Mouse (Mus musculus) thymus, postnatal 0 days (tissue): ENCODE data around the gene Nup107. TPM values are rescaled to one million over a fixed set of nuclear protein-coding genes. Genes with fewer than 3 reads are reported as not detected.

ENCODE experiments used
- DNase-seq: peaks from one replicate; pipeline ENCODE4 v3.0.0-alpha.2; 2015; ENCODE audit warnings: low spot score
- polyA plus RNA-seq: library from polyadenylated mRNA; unstranded; fragments of >200 nt; fragmentation: Nextera tagmentation; extraction: Ambion mirVana; gene quantifications from 2 replicates; pipeline ENCODE4 v1.2.1, GENCODE M21; 2015

Gene Nup107
- polyA plus RNA-seq, 1 experiment from 2014 or later, result 73.7 TPM

DNA sequence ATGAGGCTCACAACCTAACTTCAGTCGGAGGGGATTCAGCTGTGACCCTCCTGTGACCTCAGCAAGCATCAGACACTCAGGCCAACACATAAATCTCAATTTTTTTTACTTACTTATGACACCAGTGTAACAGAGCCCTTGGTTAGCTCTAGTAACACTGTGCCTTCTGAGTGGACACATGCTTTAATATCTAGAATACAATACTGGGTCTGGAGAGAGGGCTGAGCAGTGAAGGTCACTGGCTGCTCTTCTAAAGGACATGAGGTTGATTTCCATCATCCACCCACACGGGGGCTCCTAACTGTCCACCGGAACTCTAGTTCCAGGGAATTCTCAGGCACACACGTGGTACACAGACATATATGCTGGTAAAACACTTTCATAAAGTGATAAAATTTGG, 13.6 kb downstream of the Nup107 start:
- DNase-seq, result no peak

DNA sequence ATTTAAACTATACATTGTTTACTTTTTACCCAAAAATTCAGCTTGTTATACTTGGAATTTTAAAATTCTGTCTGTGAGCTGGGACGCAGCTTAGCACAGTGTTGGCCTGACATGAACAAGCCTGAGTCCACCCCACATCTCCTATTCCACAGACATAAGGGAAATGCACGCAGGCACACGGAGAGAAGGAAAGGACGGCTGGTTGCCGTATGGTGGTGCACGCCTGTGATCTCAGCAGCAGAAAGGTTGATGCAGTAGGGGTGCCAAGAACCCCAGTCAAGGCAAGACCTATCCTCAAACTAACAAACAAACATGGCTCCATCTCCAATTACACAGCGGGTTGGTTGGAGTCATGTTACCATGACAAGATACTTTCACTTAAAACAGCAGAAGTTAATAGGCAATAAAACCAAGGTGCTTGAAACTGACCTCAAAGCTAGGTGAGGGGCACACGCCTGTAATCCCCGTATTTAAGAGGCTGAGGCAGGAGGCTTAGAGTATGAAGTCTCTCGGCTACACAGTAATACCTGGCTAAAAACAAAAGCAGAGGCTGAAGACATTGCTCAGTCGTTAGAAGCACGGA, 14.1 kb downstream of the Nup107 start:
- DNase-seq, result no peak

DNA sequence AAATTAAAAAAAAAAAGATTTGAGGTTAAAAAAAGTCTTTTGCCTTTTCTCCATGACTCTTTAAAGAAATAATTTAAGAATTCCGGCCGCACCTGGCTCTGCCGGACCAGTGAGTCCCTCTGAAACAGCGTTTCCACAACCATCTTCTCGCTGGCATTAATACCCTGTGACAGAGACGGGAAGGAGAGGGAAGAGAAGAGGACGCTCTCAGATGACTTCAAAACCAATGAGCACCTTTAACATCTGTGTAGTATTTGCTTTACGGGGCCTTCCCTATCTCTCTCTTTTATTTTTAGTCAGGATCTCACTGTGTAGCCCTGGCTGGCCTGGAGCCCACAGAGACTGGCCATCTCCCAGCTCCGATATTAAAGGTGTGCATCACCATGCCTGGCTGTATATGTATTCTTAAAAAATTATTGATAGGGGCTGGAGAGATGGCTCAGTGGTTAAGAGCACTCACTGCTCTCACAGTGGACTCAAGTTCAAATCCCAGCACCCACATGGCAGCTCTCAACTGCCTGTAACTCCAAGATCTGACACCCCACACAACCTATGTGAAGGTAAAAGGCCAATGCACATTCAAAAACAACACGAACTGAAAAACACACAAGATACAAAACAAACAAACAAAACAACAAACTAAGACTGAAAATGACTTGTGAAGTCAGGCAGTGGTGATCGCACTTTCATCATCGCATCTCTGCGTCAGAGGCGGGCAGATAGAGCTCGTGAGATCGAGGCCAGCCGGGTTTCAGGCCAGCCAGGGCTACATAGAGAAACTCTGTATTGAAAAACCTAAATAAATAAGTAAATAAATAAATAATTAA, 14.8 kb downstream of the Nup107 start:
- no peak for DNase-seq

DNA sequence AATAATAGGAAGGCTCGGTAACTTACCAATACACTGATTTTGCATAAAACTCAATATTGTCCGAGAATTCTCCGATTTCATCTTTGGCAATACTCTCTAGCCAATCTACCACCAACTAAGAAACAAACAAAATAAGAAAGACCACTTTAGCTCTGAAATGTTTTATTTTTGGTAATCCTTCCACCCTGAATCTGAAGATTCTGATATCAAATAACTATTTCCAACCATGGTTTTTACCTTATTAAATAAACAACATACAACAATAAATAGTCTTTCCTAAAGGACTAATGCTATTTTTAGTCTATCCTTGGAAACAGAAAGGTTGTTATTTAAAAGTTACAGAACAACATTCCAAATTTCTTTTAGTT, 15.4 kb downstream of the Nup107 start:
- DNase-seq, result no peak

DNA sequence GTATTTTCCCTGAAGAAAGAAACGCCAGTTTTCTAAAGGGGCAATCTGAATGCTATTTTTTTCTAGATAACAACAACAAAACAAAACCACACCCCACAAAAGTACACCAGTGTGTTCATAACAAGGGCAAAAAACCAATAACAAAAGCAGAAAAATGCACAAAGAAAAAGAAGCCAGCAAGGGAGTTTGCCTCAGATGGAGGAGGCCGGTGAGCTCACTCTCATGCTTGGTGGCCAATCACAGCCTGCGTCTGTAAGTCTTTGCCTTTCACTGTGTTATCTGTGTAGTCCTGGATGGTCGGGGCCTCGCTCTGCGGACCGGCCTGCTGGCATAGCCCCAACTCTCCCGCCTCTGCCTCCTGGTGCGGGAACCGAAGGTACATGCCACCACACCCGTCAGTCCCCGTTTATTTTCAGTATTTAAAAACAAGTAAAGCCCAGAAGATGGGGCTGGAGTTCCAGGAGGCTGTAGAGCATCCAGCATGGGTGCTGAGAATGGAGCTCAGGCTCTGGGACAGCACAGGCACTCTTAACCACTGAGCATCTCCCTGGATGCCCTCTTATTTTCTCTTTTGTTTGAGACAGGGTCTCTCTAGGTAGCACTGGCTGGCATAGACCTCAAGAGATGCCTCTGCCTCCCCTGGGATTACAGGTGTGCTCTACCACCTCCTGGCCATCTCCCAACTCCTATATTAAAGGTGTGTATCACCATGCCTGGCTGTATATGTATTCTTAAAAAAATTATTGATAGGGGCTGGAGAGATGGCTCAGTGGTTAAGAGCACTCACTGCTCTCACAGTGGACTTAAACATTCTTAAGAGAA, 16.0 kb downstream of the Nup107 start:
- no peak for DNase-seq

DNA sequence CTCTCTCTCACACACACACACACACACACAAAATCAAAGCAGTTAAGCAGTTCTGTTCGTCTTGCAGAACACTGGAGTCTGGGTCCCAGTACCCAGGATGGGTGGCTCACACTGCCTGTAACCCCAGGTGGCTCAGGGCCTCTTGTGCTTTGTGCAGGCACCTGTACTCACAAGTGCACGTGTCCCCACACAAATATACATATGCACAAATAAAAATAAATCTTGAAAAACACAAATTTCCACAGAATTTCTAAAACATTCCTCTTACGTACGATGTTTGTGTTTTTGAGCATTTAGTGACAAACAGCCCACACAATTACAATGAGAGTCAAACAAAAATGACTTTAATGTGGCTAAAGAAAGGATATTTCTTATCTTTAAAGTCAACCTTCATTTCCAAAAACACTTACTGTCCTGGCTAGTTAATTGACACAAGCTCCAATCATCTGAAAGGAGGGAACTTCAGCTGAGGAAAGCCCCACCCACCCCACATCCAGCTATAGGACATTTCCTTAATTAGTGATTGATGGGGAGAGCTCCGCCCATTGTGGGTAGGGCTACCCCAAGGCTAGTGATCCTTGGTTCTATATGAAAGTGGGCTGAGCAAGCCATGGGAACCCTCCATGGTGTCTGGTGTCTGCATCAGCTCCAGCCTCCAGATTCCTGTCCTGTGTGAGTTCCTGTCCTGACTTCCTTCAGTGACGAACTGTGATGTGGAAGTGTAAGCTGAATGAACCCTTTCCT, 16.9 kb downstream of the Nup107 start:
- no peak for DNase-seq

DNA sequence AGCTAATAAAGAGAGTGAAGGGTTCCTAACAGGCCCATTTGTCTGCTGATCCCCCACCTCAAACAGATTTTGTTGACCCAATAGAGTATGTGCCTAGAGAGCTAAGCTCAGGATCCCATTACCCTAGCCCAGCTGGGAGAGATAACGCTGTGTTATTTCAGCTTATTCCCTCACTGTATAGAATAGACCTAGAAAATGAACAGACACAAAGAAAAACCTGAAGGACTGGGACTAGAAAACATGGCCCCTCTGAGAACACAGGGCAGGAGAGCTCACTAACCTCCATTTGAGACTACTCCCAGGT, 17.7 kb downstream of the Nup107 start:
- no peak for DNase-seq

DNA sequence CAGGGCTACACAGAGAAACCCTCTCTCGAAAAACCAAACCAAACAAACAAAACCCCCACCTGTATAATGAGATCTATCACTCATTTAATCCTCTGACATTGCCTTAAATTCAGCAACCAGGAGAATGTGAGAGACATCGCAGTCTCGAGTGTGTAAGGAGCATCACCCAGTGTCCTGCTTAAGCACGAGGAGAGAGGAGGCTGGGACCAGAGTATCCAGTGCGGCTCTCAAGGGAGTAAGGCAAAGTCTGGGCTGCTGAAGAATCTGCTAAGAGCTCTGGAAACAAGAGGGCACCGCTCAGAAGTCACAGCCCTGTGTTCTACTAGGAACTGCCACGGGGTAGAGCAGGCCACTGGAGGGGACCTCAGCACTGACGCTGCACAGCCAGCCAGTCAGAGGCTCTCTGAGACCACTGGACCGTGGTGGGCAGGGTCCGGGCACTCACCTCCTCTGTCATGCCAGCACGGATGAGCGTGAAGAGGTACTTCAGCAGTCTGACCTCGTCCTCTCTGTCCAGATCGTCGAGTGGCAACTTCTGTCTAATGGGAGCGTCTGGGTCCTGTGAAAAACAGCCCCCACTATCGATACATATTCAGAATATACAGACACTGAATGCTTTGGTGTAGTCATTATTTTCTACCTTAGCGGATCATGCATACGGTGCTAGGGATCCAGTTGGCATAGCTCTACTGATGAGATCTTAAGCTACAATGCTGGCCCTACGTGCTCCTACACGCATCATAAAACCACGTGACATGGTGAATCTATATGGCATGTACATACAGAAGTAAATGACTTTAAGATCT, 18.3 kb downstream of the Nup107 start:
- no peak for DNase-seq

DNA sequence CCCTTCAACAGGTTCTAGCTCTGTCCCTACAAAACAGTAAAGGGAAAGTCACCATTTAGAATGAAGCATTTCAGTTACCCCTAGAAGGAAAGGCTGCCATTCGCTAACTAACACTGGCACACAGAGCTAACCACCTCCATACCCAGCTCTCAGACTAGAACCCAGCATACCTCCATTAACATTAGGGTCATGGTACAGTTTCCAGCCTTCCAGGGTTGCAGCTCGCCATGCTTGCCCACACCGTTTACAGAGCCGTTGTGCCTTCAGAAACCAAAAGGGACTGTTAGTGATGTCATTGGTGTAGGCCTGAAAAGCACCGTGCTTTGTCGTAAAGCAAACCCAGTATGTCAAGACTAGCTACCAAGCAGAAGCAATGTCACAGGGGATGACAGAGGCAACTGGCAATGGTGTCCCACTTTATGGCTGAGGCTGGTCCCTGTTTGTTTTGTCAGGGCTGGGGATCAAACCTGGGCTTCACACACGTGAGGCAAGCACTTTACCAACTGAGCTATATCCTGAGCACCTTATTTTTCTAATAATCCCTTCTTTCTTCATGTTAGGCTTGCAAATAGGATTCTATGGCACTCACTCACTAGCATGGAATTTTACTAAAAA, 19.3 kb downstream of the Nup107 start:
- no peak for DNase-seq

DNA sequence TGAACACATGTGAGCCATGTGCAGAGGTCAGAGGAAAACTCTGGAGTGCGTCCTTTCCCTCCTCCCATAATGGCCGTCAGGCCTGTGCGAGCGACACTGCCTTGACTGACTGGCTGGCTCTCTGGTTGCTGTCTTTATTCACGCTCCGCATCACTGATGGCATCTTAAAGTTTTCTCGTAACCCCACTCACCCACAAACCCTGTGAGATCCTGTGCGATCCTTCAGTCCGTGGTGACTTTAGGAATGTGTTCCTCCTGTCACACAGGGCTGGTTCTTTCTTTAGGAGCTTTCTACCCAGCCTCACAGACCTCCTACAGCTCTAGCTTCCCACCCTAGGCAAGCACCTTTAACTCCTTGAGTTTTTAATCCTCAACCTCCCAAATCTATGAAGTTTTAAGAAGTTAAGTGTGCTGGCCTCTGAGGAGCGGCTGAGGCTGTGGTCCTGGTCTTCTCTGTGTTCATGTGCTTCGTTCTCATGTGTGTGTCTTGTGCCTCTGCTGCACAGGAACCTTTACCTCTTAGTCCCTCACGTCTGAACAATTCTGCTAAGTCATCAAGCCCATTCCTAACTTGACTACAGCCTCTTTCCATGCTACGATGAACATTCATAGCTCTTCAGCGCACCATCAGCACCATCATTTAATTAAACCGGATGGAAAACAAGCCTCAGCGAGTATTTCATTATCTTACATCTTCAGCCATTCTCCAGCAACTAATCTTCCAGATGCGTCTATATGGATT, 20.0 kb downstream of the Nup107 start:
- no peak for DNase-seq

DNA sequence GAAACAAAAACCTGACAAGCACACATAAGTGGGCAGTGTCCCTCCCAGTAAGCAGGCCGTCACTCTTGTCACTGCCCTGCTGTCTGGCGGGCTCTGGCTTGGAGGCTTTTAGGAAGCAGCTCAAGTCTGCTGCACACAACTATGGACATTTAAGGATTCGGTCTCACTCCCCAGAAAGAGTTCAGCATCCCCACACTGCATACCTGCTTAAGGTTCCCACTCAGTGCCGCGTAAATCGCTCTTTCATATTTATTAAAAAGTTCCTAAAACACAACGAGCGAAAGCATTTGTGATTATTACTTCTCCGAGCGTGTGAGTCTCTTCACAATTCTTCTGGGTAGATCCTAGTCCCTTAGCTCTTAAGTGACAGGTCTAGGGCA, 21.4 kb downstream of the Nup107 start:
- no peak for DNase-seq

DNA sequence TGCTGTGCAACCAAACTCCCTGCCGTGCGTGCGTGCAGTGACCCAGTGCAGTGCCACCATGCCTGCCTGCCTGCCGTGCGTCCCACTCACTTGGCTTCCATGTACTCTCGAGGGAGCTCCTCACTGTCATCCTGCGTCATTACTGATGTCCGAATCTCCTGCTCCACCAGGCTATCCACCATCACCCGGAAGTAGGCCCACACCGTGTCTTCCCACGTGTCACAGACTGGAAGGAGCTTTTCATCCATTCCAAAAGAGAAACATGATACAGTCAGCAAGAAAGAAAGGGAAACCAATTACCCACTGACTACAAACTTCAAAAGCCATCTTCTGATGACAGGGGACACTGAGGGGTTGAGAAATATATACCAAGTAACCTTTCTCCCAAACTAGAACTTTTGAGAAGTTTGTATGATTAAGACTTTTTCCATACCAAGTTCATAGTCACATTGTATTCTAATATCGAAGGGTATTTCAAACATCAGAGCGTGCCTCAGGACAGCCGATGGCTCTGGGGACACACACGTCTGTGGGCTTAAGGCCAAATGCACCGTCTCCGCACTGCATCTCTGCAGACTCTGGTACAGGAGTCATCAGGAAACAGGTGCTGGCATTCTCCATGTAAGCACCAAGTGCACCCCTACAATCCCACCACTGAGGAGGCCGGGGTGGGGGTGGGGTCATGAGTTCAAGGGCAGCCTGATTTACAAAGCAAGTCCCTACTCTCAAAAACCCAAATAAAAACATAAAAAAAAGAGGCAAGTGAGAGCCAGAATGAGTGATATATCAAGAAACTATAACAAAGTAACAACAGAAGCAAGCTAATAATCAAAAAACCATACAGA, 22.0 kb downstream of the Nup107 start:
- DNase-seq, result no peak

DNA sequence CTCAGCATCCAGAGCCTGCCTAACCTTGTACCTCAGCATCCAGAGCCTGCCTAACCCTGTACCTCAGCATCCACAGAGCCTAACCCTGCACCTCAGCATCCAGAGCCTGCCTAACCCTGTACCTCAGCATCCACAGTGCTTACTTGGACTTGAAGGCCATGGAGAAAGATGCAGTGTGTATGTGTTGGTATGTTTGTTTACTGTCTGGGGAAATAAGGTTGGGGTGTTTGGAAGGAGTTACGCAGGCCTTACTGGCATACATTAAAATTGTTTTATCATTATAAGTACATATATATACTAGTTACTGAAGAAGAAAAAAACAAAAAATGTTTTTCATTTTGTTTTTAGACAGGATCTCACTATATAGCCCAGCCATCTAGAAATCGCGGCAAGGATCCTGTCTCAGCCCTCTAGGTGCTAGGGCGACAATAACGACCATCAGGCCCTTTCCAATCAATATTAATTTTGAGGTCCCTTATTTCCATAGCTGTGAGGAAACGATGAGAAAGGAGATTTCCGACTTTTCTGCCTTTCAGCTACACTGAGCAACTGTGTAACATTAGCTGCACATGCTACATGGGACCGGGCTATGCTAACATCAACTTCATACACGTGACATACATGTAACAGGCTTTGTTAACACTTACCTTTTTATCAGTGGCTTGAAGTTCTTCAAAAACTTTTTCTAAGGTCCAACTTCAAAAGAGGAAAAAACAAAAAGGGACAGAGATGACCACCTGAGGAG, 22.8 kb downstream of the Nup107 start:
- DNase-seq, result no peak

DNA sequence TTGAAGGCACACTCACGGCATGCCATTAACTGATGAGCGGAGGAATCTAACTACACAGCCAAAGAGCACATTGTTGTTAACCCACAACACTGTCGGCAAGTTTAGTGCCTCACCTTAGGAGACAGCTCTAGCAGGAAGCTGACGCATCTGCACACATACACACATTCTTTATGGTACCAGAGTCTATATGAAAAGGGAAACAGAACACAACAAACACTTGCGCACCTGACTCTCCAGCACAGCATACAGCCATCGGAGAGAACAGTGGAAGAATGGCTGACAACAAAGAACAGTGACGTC, 24.4 kb downstream of the Nup107 start:
- no peak for DNase-seq

DNA sequence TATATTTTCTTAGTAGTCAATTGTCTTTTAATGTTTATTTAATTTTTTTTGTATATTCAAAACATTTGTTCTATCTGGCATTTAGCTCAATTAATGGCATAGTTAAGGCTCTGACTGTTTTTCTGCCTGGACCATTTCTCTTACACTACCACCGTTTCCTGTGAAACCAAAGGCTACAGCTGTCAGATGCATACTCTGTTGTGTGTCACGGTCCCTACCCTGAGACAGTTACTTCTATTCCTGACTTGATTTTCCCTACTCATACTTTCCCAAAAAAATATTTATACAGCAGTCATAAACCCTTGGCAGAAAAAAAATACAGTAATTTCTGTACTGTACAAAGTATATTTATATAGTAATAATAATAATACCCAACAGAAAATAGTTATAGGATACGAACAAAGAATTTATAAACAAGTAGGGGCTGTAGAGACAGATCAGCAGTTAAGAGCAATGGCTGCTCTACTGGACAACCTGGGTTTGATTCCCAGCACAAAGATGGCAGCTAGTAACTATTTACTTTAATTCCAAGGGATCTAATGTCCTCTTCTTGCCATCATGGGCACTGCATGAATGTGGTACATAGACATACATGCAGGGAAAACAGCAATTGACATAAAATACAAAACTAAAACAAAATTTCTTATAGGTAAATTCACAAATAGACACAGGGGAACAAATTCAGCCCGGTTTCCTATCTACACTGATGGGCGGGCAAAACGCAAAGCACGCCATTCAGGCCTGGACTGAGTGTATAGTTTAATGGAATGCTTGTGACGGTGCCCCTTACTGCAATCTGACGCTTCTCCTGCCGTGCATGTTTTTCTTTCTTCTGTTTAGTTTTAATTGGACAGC, 25.0 kb downstream of the Nup107 start:
- DNase-seq, result no peak

DNA sequence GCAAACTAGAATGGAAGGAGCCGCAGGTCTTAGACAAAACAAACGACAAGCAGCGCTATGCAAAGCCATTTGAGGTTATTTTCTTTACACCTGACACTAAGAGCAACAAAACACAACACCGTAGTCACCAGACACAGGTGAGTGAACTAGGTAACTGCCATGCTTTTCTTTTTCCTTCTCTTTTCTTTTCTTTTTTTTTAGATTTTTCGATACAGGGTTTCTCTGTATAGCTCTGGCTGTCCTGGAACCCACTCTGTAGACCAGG, 25.7 kb downstream of the Nup107 start:
- DNase-seq, result no peak

DNA sequence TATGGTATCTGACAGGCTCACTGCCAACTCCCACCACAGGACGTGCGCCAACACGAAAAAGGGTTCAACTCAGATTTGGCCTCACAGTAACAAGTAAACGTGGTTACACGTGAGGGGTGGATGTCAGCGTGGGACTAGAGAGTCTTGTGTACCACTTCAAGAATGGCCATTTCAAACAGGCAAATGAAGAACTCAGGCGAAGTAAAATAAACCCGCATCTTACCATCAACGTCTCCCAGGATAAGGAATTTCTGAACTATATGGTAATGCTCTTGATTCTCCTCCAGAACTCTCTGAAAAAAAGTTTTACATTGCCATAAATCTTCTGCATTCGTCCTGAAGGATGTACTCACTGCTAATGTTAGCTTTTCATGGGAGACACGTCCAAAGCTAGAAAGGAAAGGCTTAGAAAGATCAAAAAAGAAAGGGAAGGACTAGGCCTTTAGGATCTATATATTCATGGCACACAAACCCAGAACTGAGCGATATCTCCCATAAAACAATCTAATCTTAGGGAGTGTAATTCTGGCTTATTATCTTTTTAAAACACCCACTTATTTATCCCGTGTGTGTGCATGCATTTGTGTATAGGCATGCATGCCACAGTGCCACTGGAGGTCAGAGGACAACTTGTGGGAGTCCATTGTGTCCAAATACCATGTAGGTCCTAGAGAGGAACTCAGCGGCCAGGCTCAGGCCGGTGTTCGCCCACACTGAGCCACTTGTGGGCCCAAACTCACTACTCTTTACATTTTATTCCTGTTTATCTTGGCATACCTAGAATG, 26.2 kb downstream of the Nup107 start:
- DNase-seq, result no peak
